Mouse (Mus musculus) bone marrow macrophage, adult 2 months (primary cell): ENCODE data around the gene Rnpep.

Experiments used
- CTCF ChIP-seq: IDR thresholded peaks from 2 replicates; pipeline ENCODE4 v1.5.1; 2012; ENCODE audit warnings: low read depth, mild to moderate bottlenecking, low read length, moderate library complexity
- POLR2A ChIP-seq: IDR thresholded peaks from 2 replicates; pipeline ENCODE4 v1.6.1; 2012; ENCODE audit warnings: mild to moderate bottlenecking, low read depth, low read length, borderline replicate concordance

- TF ChIP-seq CTCF, result no peak
- no peak for TF ChIP-seq POLR2A
Observed at GRCm38 (mm10) chr1:135256299-135256698, 27.6 kb downstream of the Rnpep start.
